Mouse (Mus musculus) gastrocnemius, adult 2 months (tissue): ENCODE measurements around the gene Socs3. TPM values are rescaled to one million over a fixed set of nuclear protein-coding genes. Genes with fewer than 3 reads are reported as not detected.

Experiments
- DNase-seq: peaks from one replicate; pipeline ENCODE4 v3.0.0; 2022
- H3K27ac ChIP-seq: fragments of 200-600 bp; 2 replicates; pipeline ENCODE4 v1.8.1; 2022; ENCODE audit warnings: mild to moderate bottlenecking
- H3K4me3 ChIP-seq: fragments of 200-600 bp; 2 replicates; pipeline ENCODE4 v1.8.1; 2022; ENCODE audit warnings: mild to moderate bottlenecking, moderate library complexity
- CTCF ChIP-seq: fragments of 200-600 bp; IDR thresholded peaks from 2 replicates; pipeline ENCODE4 v1.8.1; 2022; ENCODE audit warnings: antibody characterized with exemption, mild to moderate bottlenecking, moderate library complexity
- intact Hi-C: fragments of 180-260 bp; cut with DNase I; formaldehyde crosslinking; loops from one replicate; pipeline ENCODE4 v1.15.1; 2025
- total RNA-seq, 2 experiments: library from RNA; stranded (reverse); gene quantifications; 2 replicates each; pipeline ENCODE4 v1.2.3; 2021

Gene Socs3
- total RNA-seq, 2 experiments from 2014 or later: 1.7 to 10.1 TPM

DNA sequence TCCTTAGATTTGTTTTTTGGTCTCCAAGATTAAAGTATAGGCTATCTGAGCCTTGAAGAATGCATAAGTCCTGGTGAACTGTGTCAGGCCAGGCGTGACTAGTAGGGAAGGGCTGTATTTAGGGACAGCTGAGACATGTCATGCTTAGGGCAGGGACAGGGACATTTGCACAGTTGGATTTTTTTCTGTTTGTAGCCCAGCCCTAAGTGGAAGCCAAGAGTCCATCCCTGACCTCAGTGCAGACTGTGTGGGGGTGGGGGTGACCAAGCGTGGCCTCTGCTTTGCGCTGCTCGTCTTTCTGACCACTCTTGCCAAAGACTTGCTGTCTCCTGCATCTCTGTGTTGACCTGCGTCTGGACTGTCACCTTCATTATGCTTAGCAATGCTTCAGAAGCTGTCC, 34.4 kb upstream of the Socs3 start:
- intact Hi-C loops: no loop called here
- no peak for TF ChIP-seq CTCF
- Histone ChIP-seq H3K4me3 (no peak overlapping the region), H3K27ac (no peak overlapping the region)
- DNase-seq: no peak

DNA sequence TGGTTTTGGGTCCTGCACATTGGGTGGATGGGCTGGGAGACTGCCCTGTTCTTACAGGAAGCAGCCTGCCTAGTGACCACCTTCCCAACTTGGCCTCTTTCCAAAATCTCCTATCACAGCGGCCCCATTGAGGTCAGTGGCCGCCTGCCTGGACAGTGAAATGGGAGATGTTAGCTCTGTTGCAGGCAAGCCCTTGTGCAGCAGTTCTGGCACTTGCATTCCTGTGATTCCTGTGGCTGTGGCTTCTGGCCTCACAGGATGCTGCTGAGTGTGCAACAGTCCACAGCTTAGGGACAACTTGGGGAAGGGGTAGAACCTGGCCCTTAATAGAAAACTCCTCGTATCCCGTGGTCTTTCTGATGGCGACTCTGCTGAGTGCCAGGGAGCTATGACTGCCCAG, 33.9 kb upstream of the Socs3 start:
- Histone ChIP-seq H3K27ac (no peak overlapping the region), H3K4me3 (no peak overlapping the region)
- no peak for TF ChIP-seq CTCF
- no peak for DNase-seq
- intact Hi-C loops: no loop called here

DNA sequence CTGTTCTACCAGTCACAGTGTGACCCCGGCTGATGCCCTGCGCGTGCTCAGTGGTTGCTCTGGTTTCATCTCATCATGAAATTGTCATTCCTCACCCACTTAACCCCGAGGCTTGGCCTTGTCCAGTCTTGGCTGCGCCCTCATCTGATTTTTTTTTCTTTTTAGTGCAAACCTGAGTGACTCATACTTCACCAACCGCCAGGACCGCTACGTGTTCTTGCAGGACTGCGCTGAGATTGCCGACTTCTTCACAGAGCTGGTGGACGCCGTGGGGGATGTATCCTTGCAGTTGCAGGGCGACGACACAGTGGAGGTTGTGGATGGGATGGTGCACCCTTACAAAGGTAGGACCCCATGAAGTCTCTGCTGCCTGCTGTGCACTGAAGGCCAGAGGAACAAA, 33.3 kb upstream of the Socs3 start:
- no peak overlapping the region for H3K27ac ChIP-seq
- no peak overlapping the region for H3K4me3 ChIP-seq
- no peak for TF ChIP-seq CTCF
- DNase-seq: no peak
- intact Hi-C loops: no loop called here

DNA sequence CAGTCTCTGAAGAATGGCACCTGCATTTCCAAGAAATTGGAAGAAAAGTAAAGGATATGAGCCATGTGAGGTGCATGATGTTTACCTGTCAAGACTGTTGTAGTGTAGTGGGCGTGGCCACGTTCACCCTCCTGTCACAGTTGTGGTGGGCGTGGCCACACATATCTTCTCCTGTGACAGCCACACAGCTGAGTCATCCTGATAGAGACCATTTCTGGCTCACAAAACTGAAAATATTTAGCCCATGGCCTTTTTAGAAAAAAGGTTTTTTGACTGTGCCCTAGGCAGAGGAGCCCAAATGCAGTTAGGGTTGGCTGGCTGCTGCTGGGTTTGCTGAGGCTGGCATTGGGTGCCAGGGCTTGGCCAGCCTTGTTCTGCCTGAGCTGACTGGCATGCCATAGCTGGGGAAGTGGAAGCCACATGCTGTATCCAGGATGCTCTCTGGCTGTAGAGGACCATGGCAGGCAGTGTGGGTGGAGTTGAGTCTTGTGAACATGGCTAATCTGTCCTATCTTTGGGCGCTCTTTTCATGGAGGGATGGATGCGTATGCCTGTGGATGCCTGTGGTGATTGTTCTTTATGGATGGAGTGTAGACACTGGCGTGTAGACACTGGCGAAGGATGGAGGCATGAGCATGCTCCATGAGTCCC, 30.8 kb upstream of the Socs3 start:
- no peak for TF ChIP-seq CTCF

DNA sequence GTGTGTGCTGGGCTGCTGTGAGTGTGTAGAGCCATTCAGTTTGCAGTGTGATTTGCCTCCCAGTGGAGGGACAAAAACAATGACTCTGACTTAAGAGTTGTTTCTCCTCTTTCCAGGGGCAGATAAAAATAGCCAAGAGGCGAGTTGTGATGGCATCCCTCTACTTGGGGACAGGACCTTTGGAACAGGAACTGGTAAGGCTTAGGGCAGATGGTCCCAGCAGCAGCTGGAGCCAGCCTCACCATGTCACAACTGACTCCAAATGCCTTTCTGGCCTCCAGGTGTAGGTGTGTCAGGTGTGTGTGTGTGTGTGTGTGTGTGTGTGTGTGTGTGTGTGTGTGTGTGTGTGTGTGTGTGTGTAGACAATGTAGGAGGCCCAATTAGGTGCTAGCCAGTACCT, 30.2 kb upstream of the Socs3 start:
- TF ChIP-seq CTCF: no peak
- no peak for DNase-seq
- Histone ChIP-seq H3K4me3 (no peak overlapping the region), H3K27ac (peak overlapping the region; percentile 54; the same call in 1 of the 2 replicates)
- intact Hi-C loops: no loop called here

More for the DNA sequence above, 30.8 kb upstream of the Socs3 start:
- intact Hi-C loops: no loop called here
- no peak overlapping the region for H3K4me3 ChIP-seq
- peak overlapping the region; percentile 46 for H3K27ac ChIP-seq
- DNase-seq: no peak

DNA sequence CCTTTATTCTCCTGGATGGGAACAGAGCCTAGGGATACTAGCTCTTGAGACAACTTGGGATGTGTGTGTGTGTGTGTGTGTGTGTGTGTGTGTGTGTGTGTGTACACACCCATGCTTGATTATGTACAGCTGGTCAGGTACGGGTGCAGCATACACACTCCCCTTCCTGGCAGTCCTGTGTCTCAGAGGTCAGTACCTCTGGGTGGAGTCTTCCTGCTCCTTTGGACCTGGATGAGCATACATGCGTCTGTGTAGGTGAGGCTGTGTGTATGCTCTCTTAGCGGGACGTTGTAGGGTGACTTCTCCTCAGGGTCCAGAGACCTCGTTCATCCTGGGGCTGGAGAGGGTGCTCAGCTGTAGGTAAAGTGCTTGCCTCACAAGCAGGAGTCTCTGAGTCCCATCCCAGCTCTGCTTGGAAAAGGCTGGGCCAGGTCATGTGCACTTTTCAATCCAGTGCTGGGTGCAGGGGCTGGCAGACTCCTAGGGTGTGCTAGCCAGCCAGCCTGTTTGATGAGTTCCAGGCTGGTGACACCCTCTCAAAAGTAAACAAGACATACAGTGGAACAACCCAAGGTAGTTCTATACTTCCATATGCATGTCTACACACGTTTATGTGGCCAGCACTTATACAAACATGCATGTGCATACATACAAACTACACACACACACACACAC, 29.6 kb upstream of the Socs3 start:
- peak overlapping the region; percentile 54; the same call in 1 of the 2 replicates for H3K27ac ChIP-seq

DNA sequence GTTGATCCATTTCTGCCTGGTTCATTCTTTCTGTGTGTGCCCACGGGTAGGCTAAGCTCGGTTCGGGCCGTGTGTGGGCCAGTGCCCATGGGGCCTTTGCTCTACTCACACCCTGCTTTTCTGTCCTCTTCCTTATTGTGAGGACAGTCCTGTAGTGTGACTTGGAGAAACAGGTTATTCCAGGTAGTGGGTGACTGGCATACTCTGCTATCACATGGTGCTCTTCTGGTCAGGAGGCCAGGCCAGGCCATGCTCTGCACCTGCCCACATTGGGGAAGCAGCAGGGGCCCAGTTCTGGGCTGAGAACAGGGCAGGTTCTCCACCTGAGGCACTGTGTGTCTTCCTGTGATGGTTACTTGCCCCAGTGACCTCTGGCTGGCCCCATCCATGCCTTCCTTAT, 28.5 kb upstream of the Socs3 start:
- Histone ChIP-seq H3K4me3 (no peak overlapping the region), H3K27ac (no peak overlapping the region)
- DNase-seq: no peak
- TF ChIP-seq CTCF: no peak
- intact Hi-C loops: no loop called here

More for the DNA sequence above, 29.6 kb upstream of the Socs3 start:
- intact Hi-C loops: no loop called here
- no peak for DNase-seq
- TF ChIP-seq CTCF: no peak
- no peak overlapping the region for H3K4me3 ChIP-seq

DNA sequence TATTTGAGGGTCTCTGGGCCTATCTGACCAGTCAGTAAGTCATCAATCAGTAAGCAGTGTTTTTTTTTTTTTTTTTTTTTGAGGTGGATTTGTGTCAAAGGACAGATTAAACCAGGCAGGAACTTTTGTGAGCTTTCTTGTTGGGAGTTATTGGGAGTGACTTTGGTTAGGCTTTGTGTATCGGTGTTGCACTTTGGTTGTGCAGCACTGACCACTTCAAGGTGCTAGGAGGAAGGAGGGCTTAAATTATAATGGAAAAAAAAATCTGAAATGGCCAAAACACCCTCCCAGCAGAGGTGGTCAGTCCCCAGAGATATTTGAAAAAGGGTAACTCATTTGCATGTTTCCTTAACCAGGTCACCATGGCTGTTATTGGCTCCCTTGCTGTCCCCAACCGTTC, 27.2 kb upstream of the Socs3 start:
- TF ChIP-seq CTCF: no peak
- no peak for DNase-seq
- intact Hi-C loops: no loop called here
- no peak overlapping the region for H3K27ac ChIP-seq
- no peak overlapping the region for H3K4me3 ChIP-seq

DNA sequence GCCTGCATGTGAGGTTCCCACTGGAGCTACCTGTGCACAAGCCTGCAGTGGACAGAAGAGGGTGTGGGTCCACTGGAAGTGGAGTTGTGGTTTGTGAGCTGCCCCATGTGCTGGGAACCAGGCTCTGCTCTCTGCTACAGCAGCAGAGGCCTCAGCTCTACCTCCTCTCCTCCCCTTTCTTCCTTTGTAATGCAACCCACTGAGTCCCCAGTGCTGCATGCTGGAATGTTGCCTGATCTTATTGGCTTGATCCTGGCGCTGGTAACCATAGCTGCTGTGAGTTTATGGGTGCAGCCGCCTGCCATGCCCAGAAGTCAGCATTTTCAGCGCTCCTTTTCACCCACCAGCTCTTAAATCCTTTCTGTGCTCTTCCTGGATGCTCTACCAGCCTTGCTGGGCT, 26.2 kb upstream of the Socs3 start:
- H3K27ac ChIP-seq: peak overlapping the region; percentile 35; the same call in 1 of the 2 replicates
- no peak for TF ChIP-seq CTCF
- intact Hi-C loops: no loop called here
- DNase-seq: no peak
- no peak overlapping the region for H3K4me3 ChIP-seq

DNA sequence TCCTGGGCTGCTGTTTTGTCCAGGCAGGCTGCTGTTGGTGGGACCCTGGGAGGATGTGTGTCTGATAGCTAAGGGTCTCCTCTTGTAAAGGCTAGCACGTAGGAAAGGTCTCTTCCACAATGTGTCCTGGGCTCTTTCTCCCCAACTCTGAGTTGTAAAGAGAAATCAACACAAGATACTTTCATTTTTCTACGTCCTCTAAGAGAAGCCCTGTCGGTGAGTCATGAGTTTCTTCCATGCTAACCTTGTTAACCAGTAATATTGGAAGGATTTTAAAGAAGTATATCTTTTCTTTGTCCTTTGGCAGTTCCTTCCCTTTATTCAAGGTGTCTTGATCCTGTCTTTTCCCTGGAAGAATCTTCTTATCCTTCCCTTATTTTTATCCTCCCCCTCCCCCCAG, 25.8 kb upstream of the Socs3 start:
- H3K27ac ChIP-seq: peak overlapping the region; percentile 78
- no peak for TF ChIP-seq CTCF
- H3K4me3 ChIP-seq: no peak overlapping the region
- DNase-seq: no peak
- intact Hi-C loops: no loop called here

DNA sequence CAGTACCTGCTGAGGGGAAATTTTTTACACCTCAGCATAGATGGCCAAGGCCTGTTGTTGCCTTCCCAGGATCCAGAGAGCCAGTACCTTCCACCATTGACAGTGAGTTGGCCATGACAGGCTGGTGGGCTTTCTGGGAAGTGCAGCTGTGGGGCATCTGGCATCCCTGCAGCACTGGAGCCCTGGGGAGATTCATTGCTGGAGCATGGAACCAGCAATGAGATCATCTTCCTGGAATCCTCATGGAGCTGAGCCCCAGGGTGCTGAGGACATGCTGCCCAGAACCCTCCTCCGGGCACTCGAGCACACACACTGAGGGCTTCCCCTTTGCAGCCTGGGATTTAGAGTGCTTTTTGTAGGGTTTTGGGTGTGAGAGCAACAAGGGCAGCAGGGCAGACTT, 25.4 kb upstream of the Socs3 start:
- DNase-seq: no peak
- no peak for TF ChIP-seq CTCF
- Histone ChIP-seq H3K4me3 (no peak overlapping the region), H3K27ac (peak overlapping the region; percentile 78)
- intact Hi-C loops: no loop called here

DNA sequence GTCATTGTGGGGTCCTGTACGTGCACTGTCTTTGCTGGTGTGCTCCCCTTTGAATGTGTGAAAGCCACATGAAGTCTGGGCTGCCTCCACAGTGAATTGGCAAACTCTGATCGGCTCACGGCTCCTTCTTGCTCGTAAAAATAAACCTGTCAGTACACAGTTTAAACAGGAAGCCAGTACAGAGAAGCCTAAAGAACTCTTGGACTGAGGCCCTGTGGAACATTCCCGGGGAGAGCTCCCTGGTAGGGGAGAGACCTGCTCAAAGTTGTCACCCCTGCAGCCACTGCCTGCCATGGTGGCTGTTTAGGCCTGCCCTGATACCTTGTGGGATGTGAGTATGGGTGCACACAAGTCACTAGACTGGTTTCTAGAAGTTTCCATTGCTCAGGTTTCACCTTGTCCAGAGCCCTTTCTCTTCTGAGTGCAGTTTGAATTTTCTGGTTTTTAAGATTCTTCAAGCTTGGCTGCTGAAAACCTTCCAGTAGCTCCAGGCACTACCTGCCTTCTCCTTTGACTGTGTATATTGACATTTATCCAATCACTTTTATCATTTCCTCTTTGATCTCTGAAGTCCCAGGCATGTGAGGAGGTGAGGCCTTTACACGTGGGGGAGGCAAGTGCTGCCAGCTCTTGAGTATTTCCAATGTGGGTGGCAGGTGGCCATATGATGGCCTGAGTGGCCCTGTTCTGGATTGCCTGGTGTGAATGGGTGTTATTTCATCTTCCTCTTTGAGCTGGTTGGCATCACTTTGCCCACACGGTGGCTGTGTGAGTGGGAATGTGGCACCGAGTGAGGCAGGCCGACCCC, 24.6 kb upstream of the Socs3 start:
- Histone ChIP-seq H3K4me3 (no peak overlapping the region), H3K27ac (peak overlapping the region; percentile 78)
- intact Hi-C loops: no loop called here
- DNase-seq: peak; percentile 46
- no peak for TF ChIP-seq CTCF
